Mouse (Mus musculus): ENCODE measurements around the gene Arid1b. TPM values are rescaled to one million over a fixed set of nuclear protein-coding genes. Genes with fewer than 3 reads are reported as not detected.

The Arid1b gene
- polyA plus RNA-seq, 1 experiment from 2014 or later, result 8.7 TPM

GRCm38 (mm10) chr17:5385694-5386093 lies 391.6 kb downstream of the Arid1b start:
- H3K4me2 ChIP-seq (ENCODE audit: low read length), result no peak overlapping the region
- no peaks in the 10 kb centered on the region for H3K27me3 ChIP-seq (ENCODE audit: control insufficient read depth, insufficient read depth, low read length)
- H3K4me3 ChIP-seq (ENCODE audit: control insufficient read depth in 1 of 2, insufficient read depth in 1 of 2, low read depth in 1 of 2, low read length in 2 of 2), result no peak overlapping the region
- H3K4me1 ChIP-seq (ENCODE audit: control insufficient read depth in 2 of 2, insufficient read depth in 2 of 2, low read length in 2 of 2), result peaks cover 2 to 4% of the 10 kb centered on the region in 2 experiments; a peak in 3 of 4 replicates
- no peak overlapping the region for H3K9ac ChIP-seq (ENCODE audit: low read length)
- ATAC-seq (ENCODE audit: insufficient number of reproducible peaks, insufficient read depth, low FRiP score, low read depth), result no peak
- H3K36me3 ChIP-seq (ENCODE audit: control insufficient read depth, insufficient read depth, low read length), result no peaks in the 10 kb centered on the region
- WGBS, result 95% methylated on average over 1 of the region's 1 CpGs
- H3K9me3 ChIP-seq (ENCODE audit: control insufficient read depth, low read length), result no peaks in the 10 kb centered on the region
- H3K27ac ChIP-seq (replicated peaks in 1 of 2; ENCODE audit: control insufficient read depth in 1 of 2, insufficient read depth in 1 of 2, low read depth in 2 of 2, low read length in 2 of 2), result no peak overlapping the region

GRCm38 (mm10) chr17:5386885-5387545 lies 392.9 kb downstream of the Arid1b start:
- Histone ChIP-seq H3K4me2 (ENCODE audit: low read length) (no peak overlapping the region), H3K36me3 (ENCODE audit: control insufficient read depth, insufficient read depth, low read length) (no peaks in the 10 kb centered on the region), H3K27me3 (ENCODE audit: control insufficient read depth, insufficient read depth, low read length) (no peaks in the 10 kb centered on the region), H3K27ac (replicated peaks in 1 of 2; ENCODE audit: control insufficient read depth in 1 of 2, insufficient read depth in 1 of 2, low read depth in 2 of 2, low read length in 2 of 2) (no peak overlapping the region), H3K4me3 (ENCODE audit: control insufficient read depth in 1 of 2, insufficient read depth in 1 of 2, low read depth in 1 of 2, low read length in 2 of 2) (no peak overlapping the region), H3K9ac (ENCODE audit: low read length) (no peak overlapping the region), H3K4me1 (ENCODE audit: control insufficient read depth in 2 of 2, insufficient read depth in 2 of 2, low read length in 2 of 2) (peaks cover 2 to 5% of the 10 kb centered on the region in 2 experiments; a peak in 3 of 4 replicates), H3K9me3 (ENCODE audit: control insufficient read depth, low read length) (no peaks in the 10 kb centered on the region)
- WGBS, result 79% methylated on average over 12 of the region's 12 CpGs
- no peak for ATAC-seq (ENCODE audit: insufficient number of reproducible peaks, insufficient read depth, low FRiP score, low read depth)

GRCm38 (mm10) chr17:5388351-5388750 lies 394.2 kb downstream of the Arid1b start:
- Histone ChIP-seq H3K4me2 (ENCODE audit: low read length) (no peak overlapping the region), H3K27ac (replicated peaks in 1 of 2; ENCODE audit: control insufficient read depth in 1 of 2, insufficient read depth in 1 of 2, low read depth in 2 of 2, low read length in 2 of 2) (no peak overlapping the region), H3K36me3 (ENCODE audit: control insufficient read depth, insufficient read depth, low read length) (no peaks in the 10 kb centered on the region), H3K9ac (ENCODE audit: low read length) (no peak overlapping the region), H3K27me3 (ENCODE audit: control insufficient read depth, insufficient read depth, low read length) (no peaks in the 10 kb centered on the region), H3K9me3 (ENCODE audit: control insufficient read depth, low read length) (no peaks in the 10 kb centered on the region), H3K4me3 (ENCODE audit: control insufficient read depth in 1 of 2, insufficient read depth in 1 of 2, low read depth in 1 of 2, low read length in 2 of 2) (no peak overlapping the region), H3K4me1 (ENCODE audit: control insufficient read depth in 2 of 2, insufficient read depth in 2 of 2, low read length in 2 of 2) (peaks cover 2 to 5% of the 10 kb centered on the region in 2 experiments; a peak in 3 of 4 replicates)
- WGBS, result 72% methylated on average over 3 of the region's 3 CpGs
- no peak for ATAC-seq (ENCODE audit: insufficient number of reproducible peaks, insufficient read depth, low FRiP score, low read depth)

- WGBS, result 47% methylated on average over 10 of the region's 10 CpGs
These were observed 396.6 kb downstream of the Arid1b start for GRCm38 (mm10) chr17:5390682-5391081.

GRCm38 (mm10) chr17:5395454-5396205 lies 401.5 kb downstream of the Arid1b start:
- no peaks in the 10 kb centered on the region for H3K36me3 ChIP-seq (ENCODE audit: control insufficient read depth, insufficient read depth, low read length)
- no peak overlapping the region for H3K4me2 ChIP-seq (ENCODE audit: low read length)
- no peaks in the 10 kb centered on the region for H3K27me3 ChIP-seq (ENCODE audit: control insufficient read depth, insufficient read depth, low read length)
- no peaks in the 10 kb centered on the region for H3K9me3 ChIP-seq (ENCODE audit: control insufficient read depth, low read length)
- no peak overlapping the region for H3K27ac ChIP-seq (replicated peaks in 1 of 2; ENCODE audit: control insufficient read depth in 1 of 2, insufficient read depth in 1 of 2, low read depth in 2 of 2, low read length in 2 of 2)
- 79% methylated on average over 16 of the region's 16 CpGs for WGBS
- peaks cover 3 to 6% of the 10 kb centered on the region in 2 experiments; a peak in 3 of 4 replicates for H3K4me1 ChIP-seq (ENCODE audit: control insufficient read depth in 2 of 2, insufficient read depth in 2 of 2, low read length in 2 of 2)
- no peak overlapping the region for H3K9ac ChIP-seq (ENCODE audit: low read length)
- no peak overlapping the region for H3K4me3 ChIP-seq (ENCODE audit: control insufficient read depth in 1 of 2, insufficient read depth in 1 of 2, low read depth in 1 of 2, low read length in 2 of 2)
- no peak for ATAC-seq (ENCODE audit: insufficient number of reproducible peaks, insufficient read depth, low FRiP score, low read depth)

More at GRCm38 (mm10) chr17:5390682-5391081, 396.6 kb downstream of the Arid1b start:
- Histone ChIP-seq H3K4me3 (ENCODE audit: control insufficient read depth in 1 of 2, insufficient read depth in 1 of 2, low read depth in 1 of 2, low read length in 2 of 2) (no peak overlapping the region), H3K4me2 (ENCODE audit: low read length) (no peak overlapping the region), H3K27me3 (ENCODE audit: control insufficient read depth, insufficient read depth, low read length) (no peaks in the 10 kb centered on the region), H3K4me1 (ENCODE audit: control insufficient read depth in 2 of 2, insufficient read depth in 2 of 2, low read length in 2 of 2) (peaks cover 2 to 5% of the 10 kb centered on the region in 2 experiments; a peak in 3 of 4 replicates), H3K36me3 (ENCODE audit: control insufficient read depth, insufficient read depth, low read length) (no peaks in the 10 kb centered on the region), H3K27ac (replicated peaks in 1 of 2; ENCODE audit: control insufficient read depth in 1 of 2, insufficient read depth in 1 of 2, low read depth in 2 of 2, low read length in 2 of 2) (no peak overlapping the region), H3K9ac (ENCODE audit: low read length) (no peak overlapping the region), H3K9me3 (ENCODE audit: control insufficient read depth, low read length) (no peaks in the 10 kb centered on the region)
- no peak for ATAC-seq (ENCODE audit: insufficient number of reproducible peaks, insufficient read depth, low FRiP score, low read depth)

GRCm38 (mm10) chr17:5396213-5396612 lies 402.1 kb downstream of the Arid1b start:
- no peaks in the 10 kb centered on the region for H3K27me3 ChIP-seq (ENCODE audit: control insufficient read depth, insufficient read depth, low read length)
- H3K9me3 ChIP-seq (ENCODE audit: control insufficient read depth, low read length), result no peaks in the 10 kb centered on the region
- no peaks in the 10 kb centered on the region for H3K36me3 ChIP-seq (ENCODE audit: control insufficient read depth, insufficient read depth, low read length)
- no peak overlapping the region for H3K9ac ChIP-seq (ENCODE audit: low read length)
- no peak for ATAC-seq (ENCODE audit: insufficient number of reproducible peaks, insufficient read depth, low FRiP score, low read depth)
- H3K4me1 ChIP-seq (ENCODE audit: control insufficient read depth in 2 of 2, insufficient read depth in 2 of 2, low read length in 2 of 2), result peaks cover 2 to 4% of the 10 kb centered on the region in 2 experiments; a peak in 2 of 4 replicates
- no peak overlapping the region for H3K27ac ChIP-seq (replicated peaks in 1 of 2; ENCODE audit: control insufficient read depth in 1 of 2, insufficient read depth in 1 of 2, low read depth in 2 of 2, low read length in 2 of 2)
- H3K4me2 ChIP-seq (ENCODE audit: low read length), result no peak overlapping the region
- WGBS, result 78% methylated on average over 5 of the region's 5 CpGs
- H3K4me3 ChIP-seq (ENCODE audit: control insufficient read depth in 1 of 2, insufficient read depth in 1 of 2, low read depth in 1 of 2, low read length in 2 of 2), result no peak overlapping the region

All from heart, embryonic 14.5 days (tissue).